Mouse (Mus musculus) granulocyte monocyte progenitor cell, adult 5-6 weeks (primary cell): ENCODE data around the gene Dab2. TPM values are rescaled to one million over a fixed set of nuclear protein-coding genes. Genes with fewer than 3 reads are reported as not detected.

ENCODE experiments used
- ATAC-seq: replicated peaks from 2 replicates; pipeline ENCODE4 v1.8.0; 2016; ENCODE audit warnings: mild to moderate bottlenecking, moderate TSS enrichment, inconsistent platforms; ENCODE audit not compliant: poor library complexity, severe bottlenecking
- total RNA-seq, 2 experiments: library from RNA; stranded (forward) in 1 of 2; stranded (reverse) in 1 of 2; fragments of 200-712, 200-1000 nt in 1 of 2; fragments of >200 nt in 1 of 2; fragmentation: Nextera tagmentation in 1 of 2; gene quantifications; 2 replicates each; pipeline ENCODE4 v1.2.3; 2014 to 2017

Dab2 gene
- total RNA-seq (2014; fragmentation: Nextera tagmentation) (1.7 and 5.2 TPM in 2 replicates), total RNA-seq (2017) (0.90 and 1.1 TPM in 2 replicates)

GRCm38 (mm10) chr15:6299554-6299953, at the start of gene Dab2:
Gene Dab2 (plus strand): TSS chr15:6299788.
- ATAC-seq: no peak

GRCm38 (mm10) chr15:6253471-6253870, 46.1 kb upstream of the Dab2 start:
- ATAC-seq: no peak

- ATAC-seq: no peak
These were observed 45.2 kb upstream of the Dab2 start for GRCm38 (mm10) chr15:6254383-6254782.

GRCm38 (mm10) chr15:6257049-6257448, 42.5 kb upstream of the Dab2 start:
- ATAC-seq: peak; percentile 58

GRCm38 (mm10) chr15:6259957-6260740, 39.4 kb upstream of the Dab2 start:
- ATAC-seq: peak; percentile 92

- ATAC-seq: no peak
These were observed 38.7 kb upstream of the Dab2 start for GRCm38 (mm10) chr15:6260741-6261430.

GRCm38 (mm10) chr15:6267147-6267758, 32.3 kb upstream of the Dab2 start:
- ATAC-seq: no peak

GRCm38 (mm10) chr15:6278606-6279468, 20.8 kb upstream of the Dab2 start:
- peak; percentile 42; the same call in 1 of the 2 replicates for ATAC-seq

GRCm38 (mm10) chr15:6280021-6280451, 19.6 kb upstream of the Dab2 start:
- ATAC-seq: no peak

- no peak for ATAC-seq
These were observed 16.3 kb upstream of the Dab2 start for GRCm38 (mm10) chr15:6283249-6283648.

GRCm38 (mm10) chr15:6296071-6296470, 3.5 kb upstream of the Dab2 start:
- ATAC-seq: peak; percentile 63

- ATAC-seq: no peak
These were observed 862 bp upstream of the Dab2 start for GRCm38 (mm10) chr15:6298726-6299125.

GRCm38 (mm10) chr15:6302219-6302618, 2.6 kb downstream of the Dab2 start:
- ATAC-seq: no peak

GRCm38 (mm10) chr15:6303822-6304221, 4.2 kb downstream of the Dab2 start:
- ATAC-seq: peak; percentile 96

- no peak for ATAC-seq
These were observed 10.0 kb downstream of the Dab2 start for GRCm38 (mm10) chr15:6309633-6310032.

GRCm38 (mm10) chr15:6310417-6310816, 10.8 kb downstream of the Dab2 start:
- no peak for ATAC-seq

GRCm38 (mm10) chr15:6312396-6312795, 12.8 kb downstream of the Dab2 start:
- no peak for ATAC-seq

- ATAC-seq: no peak
These were observed 19.8 kb downstream of the Dab2 start for GRCm38 (mm10) chr15:6319352-6319751.

- no peak for ATAC-seq
These were observed 20.9 kb downstream of the Dab2 start for GRCm38 (mm10) chr15:6320501-6320900.

- ATAC-seq: no peak
These were observed 21.7 kb downstream of the Dab2 start for GRCm38 (mm10) chr15:6321263-6321662.
